Mouse (Mus musculus): ENCODE data around the gene Kmt5b. TPM values are rescaled to one million over a fixed set of nuclear protein-coding genes. Genes with fewer than 3 reads are reported as not detected.

Kmt5b gene
- total RNA-seq, 1 experiment, result 27.2 TPM

DNA sequence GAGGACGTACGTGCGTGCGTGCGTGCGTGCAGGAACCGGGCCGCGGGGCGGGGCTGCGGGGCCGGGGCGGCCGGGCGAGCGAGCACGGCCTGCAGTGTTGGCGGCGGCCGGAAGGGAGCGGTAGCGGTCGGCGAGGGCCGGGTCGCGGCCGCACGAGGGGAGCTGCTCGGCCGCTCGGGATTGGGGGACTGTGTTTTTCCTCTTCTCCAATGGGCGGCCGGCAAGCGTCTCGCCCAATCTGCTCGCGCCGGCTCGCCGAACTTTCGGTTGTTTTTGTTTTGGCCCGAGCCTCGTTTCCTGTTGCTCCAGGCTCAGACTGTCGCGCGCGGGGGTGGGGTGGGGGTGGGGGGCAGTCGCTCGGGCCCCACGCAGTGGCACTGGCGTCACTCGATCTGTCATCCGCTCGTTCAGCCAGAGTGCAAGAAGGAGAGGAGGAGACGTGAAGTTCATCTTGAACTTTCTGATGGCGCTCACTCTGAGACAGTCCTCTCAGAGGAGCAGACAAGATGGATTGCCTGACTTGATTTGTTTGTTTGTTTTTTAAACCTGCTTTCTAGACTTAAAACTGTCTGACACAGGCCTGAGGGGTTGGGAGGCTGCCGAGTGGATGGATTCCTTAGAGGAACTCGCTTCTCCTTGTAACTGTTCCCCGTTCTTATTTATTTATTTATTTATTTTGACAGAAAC, 1.6 kb downstream of the Kmt5b start:
- peak overlapping the region; percentile 81 to 91 for H3K4me3 ChIP-seq (ENCODE audit: insufficient read depth in 1 of 2, low read depth in 1 of 2, low read length in 2 of 2, poor library complexity in 1 of 2, severe bottlenecking in 1 of 2)
- H3K27ac ChIP-seq (ENCODE audit: insufficient read depth, low read depth, low read length, poor library complexity, severe bottlenecking), result peak overlapping the region; percentile 99
- no peaks in the 10 kb centered on the region for H3K9me3 ChIP-seq (ENCODE audit: control insufficient read depth, insufficient read depth, low read depth, low read length)
- peak overlapping the region; percentile 97 for H3K9ac ChIP-seq (ENCODE audit: insufficient read depth, low read depth, low read length, poor library complexity, severe bottlenecking)
- in situ Hi-C loops (cut with MboI; ENCODE audit: low sequenced_read_pairs in 2 of 2, unreplicated experiment in 2 of 2), result no loop called here
- H3K36me3 ChIP-seq (ENCODE audit: control insufficient read depth, insufficient read depth, low read length, poor library complexity, severe bottlenecking), result no peaks in the 10 kb centered on the region
- H3K4me1 ChIP-seq (ENCODE audit: control insufficient read depth in 2 of 2, insufficient read depth in 2 of 2, low read length in 2 of 2, poor library complexity in 1 of 2), result peaks cover 1 to 4% of the 10 kb centered on the region in 2 experiments; a peak in 1 of 4 replicates
- DNase-seq (ENCODE audit: low read depth, low spot score), result peak; percentile 79
- TF ChIP-seq HCFC1 (IDR thresholded peaks at IDR 0.05; ENCODE audit: borderline replicate concordance, insufficient read depth, low read length), result no peak
- no peak for TF ChIP-seq ZNF384 (IDR thresholded peaks at IDR 0.05; ENCODE audit: low read depth, low read length)
- no peak for TF ChIP-seq ZC3H11A (IDR thresholded peaks at IDR 0.05; ENCODE audit: borderline replicate concordance, low read depth, low read length)
- TF ChIP-seq MAFK (IDR thresholded peaks at IDR 0.05; ENCODE audit: insufficient read depth, low read depth, low read length), result no peak
- TF ChIP-seq CHD2 (IDR thresholded peaks at IDR 0.05; ENCODE audit: low read depth, low read length), result no peak

DNA sequence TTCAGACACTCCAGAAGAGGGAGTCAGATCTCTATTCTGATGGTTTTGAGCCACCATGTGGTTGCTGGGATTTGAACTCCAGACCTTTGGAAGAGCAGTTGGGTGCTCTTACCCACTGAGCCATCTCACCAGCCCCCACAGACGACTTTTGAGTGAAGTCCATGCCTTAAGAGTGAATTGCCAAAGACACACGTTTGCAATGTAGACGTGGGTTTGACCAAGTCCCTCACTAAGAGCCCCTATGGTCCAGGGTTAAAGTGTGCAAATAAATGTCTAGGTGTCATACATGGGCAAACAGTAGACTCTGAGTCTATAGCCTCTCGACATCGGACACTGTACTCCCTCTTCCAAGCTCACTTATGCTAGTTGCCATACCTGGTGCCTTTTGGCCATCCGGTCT, 2.3 kb downstream of the Kmt5b start:
- Histone ChIP-seq H3K4me1 (ENCODE audit: control insufficient read depth in 2 of 2, insufficient read depth in 2 of 2, low read length in 2 of 2, poor library complexity in 1 of 2) (peaks cover 1 to 4% of the 10 kb centered on the region in 2 experiments; a peak in 1 of 4 replicates), H3K4me3 (ENCODE audit: insufficient read depth in 1 of 2, low read depth in 1 of 2, low read length in 2 of 2, poor library complexity in 1 of 2, severe bottlenecking in 1 of 2) (peak overlapping the region in 1 of 2 experiments; percentile 81; a peak in 2 of 4 replicates), H3K27ac (ENCODE audit: insufficient read depth, low read depth, low read length, poor library complexity, severe bottlenecking) (no peak overlapping the region), H3K36me3 (ENCODE audit: control insufficient read depth, insufficient read depth, low read length, poor library complexity, severe bottlenecking) (no peaks in the 10 kb centered on the region), H3K9ac (ENCODE audit: insufficient read depth, low read depth, low read length, poor library complexity, severe bottlenecking) (no peak overlapping the region), H3K9me3 (ENCODE audit: control insufficient read depth, insufficient read depth, low read depth, low read length) (no peaks in the 10 kb centered on the region)
- TF ChIP-seq ZC3H11A (IDR thresholded peaks at IDR 0.05; ENCODE audit: borderline replicate concordance, low read depth, low read length) (no peak), ZNF384 (IDR thresholded peaks at IDR 0.05; ENCODE audit: low read depth, low read length) (no peak), CHD2 (IDR thresholded peaks at IDR 0.05; ENCODE audit: low read depth, low read length) (no peak), MAFK (IDR thresholded peaks at IDR 0.05; ENCODE audit: insufficient read depth, low read depth, low read length) (no peak), HCFC1 (IDR thresholded peaks at IDR 0.05; ENCODE audit: borderline replicate concordance, insufficient read depth, low read length) (no peak)
- no peak for DNase-seq (ENCODE audit: low read depth, low spot score)
- in situ Hi-C loops (cut with MboI; ENCODE audit: low sequenced_read_pairs in 2 of 2, unreplicated experiment in 2 of 2), result no loop called here

DNA sequence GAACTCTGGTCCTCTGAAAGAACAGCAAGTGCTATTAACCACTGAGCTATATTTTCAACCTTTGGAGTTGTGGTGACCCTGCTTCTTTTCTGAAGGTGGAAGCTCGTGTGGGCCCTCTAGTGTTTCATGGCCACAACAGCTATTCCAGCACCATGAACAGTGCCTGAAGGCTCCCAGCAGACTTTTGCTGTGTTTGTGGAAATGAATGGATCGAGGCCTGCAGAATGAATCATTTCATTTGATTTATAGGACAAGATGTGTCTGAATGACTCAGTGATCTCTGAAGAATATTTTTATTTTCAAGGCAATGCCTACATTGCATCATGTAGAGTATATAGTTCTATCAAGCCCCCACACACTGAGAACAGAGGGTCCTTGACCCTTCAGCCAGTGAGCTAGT, 6.9 kb downstream of the Kmt5b start:
- in situ Hi-C loops (cut with MboI; ENCODE audit: low sequenced_read_pairs in 2 of 2, unreplicated experiment in 2 of 2), result no loop called here
- TF ChIP-seq CHD2 (IDR thresholded peaks at IDR 0.05; ENCODE audit: low read depth, low read length), result no peak
- no peak for TF ChIP-seq HCFC1 (IDR thresholded peaks at IDR 0.05; ENCODE audit: borderline replicate concordance, insufficient read depth, low read length)
- TF ChIP-seq MAFK (IDR thresholded peaks at IDR 0.05; ENCODE audit: insufficient read depth, low read depth, low read length), result no peak
- no peak for TF ChIP-seq ZC3H11A (IDR thresholded peaks at IDR 0.05; ENCODE audit: borderline replicate concordance, low read depth, low read length)
- TF ChIP-seq ZNF384 (IDR thresholded peaks at IDR 0.05; ENCODE audit: low read depth, low read length), result no peak
- Histone ChIP-seq H3K36me3 (ENCODE audit: control insufficient read depth, insufficient read depth, low read length, poor library complexity, severe bottlenecking) (no peaks in the 10 kb centered on the region), H3K9ac (ENCODE audit: insufficient read depth, low read depth, low read length, poor library complexity, severe bottlenecking) (no peak overlapping the region), H3K9me3 (ENCODE audit: control insufficient read depth, insufficient read depth, low read depth, low read length) (no peaks in the 10 kb centered on the region), H3K4me1 (ENCODE audit: control insufficient read depth in 2 of 2, insufficient read depth in 2 of 2, low read length in 2 of 2, poor library complexity in 1 of 2) (0 out of 4 replicates have a peak, but pooled peaks cover 0 to 2% of the 10 kb centered on the region in 2 experiments), H3K4me3 (ENCODE audit: insufficient read depth in 1 of 2, low read depth in 1 of 2, low read length in 2 of 2, poor library complexity in 1 of 2, severe bottlenecking in 1 of 2) (no peak overlapping the region), H3K27ac (ENCODE audit: insufficient read depth, low read depth, low read length, poor library complexity, severe bottlenecking) (no peak overlapping the region)
- peak; percentile 24 for DNase-seq (ENCODE audit: low read depth, low spot score)

DNA sequence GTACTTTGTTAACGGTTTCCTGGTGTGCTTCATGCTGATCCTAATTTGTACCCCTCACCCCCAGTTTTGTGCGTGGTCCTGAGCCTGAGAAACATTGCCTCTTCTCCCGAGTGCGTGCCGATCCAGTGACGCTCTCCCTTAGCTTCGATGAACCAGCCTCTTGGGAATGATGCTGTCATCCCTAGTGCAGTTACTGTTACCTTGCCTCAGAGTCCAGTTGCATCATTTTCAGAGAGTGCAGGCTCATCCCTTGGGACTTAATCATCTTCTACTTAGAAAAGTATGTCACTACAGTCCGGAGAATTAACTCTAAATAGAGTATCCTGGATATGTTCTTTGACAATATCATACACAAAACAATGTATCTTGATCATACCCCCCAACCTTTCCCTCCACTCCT, 11.5 kb downstream of the Kmt5b start:
- Histone ChIP-seq H3K4me1 (ENCODE audit: control insufficient read depth in 2 of 2, insufficient read depth in 2 of 2, low read length in 2 of 2, poor library complexity in 1 of 2) (peaks cover 0 to 2% of the 10 kb centered on the region in 2 experiments; a peak in 1 of 4 replicates), H3K9ac (ENCODE audit: insufficient read depth, low read depth, low read length, poor library complexity, severe bottlenecking) (no peak overlapping the region), H3K27ac (ENCODE audit: insufficient read depth, low read depth, low read length, poor library complexity, severe bottlenecking) (no peak overlapping the region), H3K36me3 (ENCODE audit: control insufficient read depth, insufficient read depth, low read length, poor library complexity, severe bottlenecking) (no peaks in the 10 kb centered on the region), H3K9me3 (ENCODE audit: control insufficient read depth, insufficient read depth, low read depth, low read length) (no peaks in the 10 kb centered on the region), H3K4me3 (ENCODE audit: insufficient read depth in 1 of 2, low read depth in 1 of 2, low read length in 2 of 2, poor library complexity in 1 of 2, severe bottlenecking in 1 of 2) (no peak overlapping the region)
- TF ChIP-seq CHD2 (IDR thresholded peaks at IDR 0.05; ENCODE audit: low read depth, low read length) (no peak), ZNF384 (IDR thresholded peaks at IDR 0.05; ENCODE audit: low read depth, low read length) (no peak), HCFC1 (IDR thresholded peaks at IDR 0.05; ENCODE audit: borderline replicate concordance, insufficient read depth, low read length) (no peak), ZC3H11A (IDR thresholded peaks at IDR 0.05; ENCODE audit: borderline replicate concordance, low read depth, low read length) (no peak), MAFK (IDR thresholded peaks at IDR 0.05; ENCODE audit: insufficient read depth, low read depth, low read length) (no peak)
- DNase-seq (ENCODE audit: low read depth, low spot score), result no peak
- in situ Hi-C loops (cut with MboI; ENCODE audit: low sequenced_read_pairs in 2 of 2, unreplicated experiment in 2 of 2), result no loop called here
